Mouse (Mus musculus): ENCODE measurements around the gene Akap12.

Gene Akap12

DNA sequence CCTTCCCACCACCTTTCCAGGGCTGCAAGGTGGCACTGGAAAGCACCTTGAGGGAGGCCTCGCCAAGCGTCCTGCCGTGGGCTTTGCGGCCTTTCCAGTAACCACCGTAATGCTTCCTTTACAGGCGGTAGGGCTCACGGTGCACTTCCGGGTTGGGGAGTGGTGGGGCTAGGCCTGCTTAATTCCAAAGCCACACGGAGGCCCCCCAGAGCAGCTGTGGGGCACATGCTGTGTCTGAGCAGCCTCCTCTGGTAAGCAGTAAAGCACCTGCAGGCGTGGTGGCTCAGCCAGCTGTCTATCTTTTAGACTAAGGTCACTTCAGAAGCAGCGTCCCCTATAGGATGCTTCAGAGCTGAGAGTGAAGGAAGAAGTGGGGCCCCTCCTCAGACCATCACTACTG, 103.9 kb downstream of the Akap12 start:
- no peak for DNase-seq

DNA sequence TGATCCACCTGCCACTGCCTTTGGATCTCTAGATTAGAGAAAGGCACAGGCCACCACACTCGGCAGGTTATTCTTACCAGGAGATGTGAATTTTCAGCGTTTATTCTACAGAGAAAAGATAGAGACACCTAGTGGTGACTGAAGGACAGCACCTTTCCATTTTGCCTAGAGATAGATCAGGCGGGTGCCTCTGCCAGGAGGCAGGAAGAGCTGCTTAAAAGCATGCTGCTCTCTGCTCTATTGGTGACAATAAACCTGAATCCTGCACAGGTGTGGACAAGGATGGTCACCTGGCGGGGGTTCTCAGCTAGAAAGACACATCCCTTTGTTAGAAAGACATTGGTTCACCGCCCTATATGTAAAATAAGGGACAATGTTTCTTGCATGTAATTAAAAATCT, 105.8 kb downstream of the Akap12 start:
- no peak for DNase-seq

- no peak for DNase-seq
These were observed 107.4 kb downstream of the Akap12 start for GRCm38 (mm10) chr10:4373558-4373957.

DNA sequence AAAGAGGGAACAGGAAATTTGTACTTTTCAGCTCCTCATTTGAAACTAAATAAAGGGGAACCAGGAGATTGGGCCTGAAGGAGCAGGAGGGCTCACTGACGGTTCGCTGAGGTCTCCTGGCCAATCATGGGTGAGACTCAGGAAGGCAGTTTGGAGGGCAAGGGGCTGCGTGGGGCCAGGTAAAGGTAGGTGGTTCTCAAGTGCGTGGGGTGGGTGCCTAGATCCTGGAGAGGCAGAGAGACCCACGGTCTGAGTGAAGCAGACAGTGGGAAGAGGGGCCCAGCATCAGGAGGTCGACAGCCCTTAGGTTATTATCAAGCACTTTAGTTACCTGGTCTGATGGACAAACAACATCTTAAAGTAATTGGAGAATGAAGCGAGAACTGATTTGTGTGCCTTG, 108.1 kb downstream of the Akap12 start:
- DNase-seq = no peak

DNA sequence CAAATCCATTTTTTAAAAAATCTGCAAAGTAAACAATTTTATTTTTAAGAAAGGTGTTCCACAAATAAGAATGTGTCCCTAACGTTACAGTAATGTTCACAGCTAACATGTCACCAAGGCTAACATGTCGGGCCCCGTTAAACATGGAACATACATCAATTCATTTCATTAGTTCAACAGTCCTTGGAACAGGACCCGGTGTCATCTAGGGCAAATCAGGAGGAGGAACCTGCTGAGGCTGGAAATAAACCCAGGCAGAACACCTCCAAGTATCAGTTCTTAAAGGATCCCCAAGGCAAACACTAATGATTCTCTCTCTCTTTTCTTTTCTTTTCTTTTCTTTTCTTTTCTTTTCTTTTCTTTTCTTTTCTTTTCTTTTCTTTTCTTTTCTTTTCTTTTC, 108.6 kb downstream of the Akap12 start:
- DNase-seq = no peak

DNA sequence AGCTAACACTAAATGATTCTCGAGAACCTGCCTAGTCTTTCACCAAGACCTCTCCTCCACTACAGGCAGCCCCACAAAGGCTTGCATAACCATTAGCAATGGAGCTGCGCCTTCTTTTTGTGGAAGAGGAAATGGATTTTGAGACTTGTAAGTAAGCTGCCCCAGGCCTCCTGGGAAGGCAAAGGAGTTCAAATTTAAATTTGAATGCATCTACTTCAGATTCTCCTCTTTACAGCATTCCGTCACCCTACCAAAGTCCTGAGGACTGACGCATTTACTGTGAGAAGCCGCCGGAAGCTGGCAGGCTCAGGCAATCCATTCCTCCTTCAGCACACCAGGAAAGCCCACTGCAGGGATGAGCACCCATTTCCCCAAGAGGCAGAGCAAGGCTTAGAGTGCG, 109.1 kb downstream of the Akap12 start:
- DNase-seq = no peak

GRCm38 (mm10) chr10:4376461-4376860, 110.3 kb downstream of the Akap12 start:
- no peak for DNase-seq

DNA sequence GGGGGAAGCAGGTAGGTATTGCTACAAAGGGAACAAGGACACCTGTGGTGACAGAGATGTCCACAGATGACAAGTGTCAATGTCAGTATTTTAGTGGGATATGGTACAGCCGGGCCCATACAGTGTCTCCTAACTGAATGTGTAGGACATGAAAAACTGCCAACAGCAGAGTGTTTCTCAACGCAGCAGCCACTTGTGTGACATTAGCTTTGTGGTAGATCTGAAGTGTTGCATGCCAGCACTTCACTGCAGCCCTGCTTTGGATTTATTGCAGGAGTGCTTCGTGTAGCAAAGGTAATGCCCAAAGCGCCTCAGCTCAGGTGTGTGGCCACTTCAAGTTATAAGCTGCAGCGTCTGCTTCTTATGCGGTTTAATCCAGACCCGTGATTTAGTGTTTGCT, 110.8 kb downstream of the Akap12 start:
- no peak for DNase-seq

GRCm38 (mm10) chr10:4380748-4381147, 114.6 kb downstream of the Akap12 start:
- DNase-seq = no peak

DNA sequence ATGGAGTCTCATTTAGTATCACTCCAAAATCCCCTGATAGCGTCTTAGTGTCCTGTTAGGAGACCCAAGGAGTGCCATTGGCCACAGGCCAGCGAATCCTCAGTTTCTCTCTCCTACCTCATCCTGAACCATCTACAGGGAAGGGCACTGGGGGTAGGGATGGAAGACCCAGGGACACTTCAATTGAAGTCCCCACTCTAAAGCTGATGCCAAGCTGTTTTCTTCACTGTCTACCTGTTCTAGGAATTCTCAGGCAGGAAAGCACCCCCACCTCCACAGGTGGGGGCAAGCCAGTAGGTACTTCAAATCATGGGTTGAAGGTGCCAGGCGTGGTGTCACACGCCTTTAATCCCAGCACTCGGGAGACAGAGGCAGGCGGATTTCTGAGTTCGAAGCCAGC, 118.1 kb downstream of the Akap12 start:
- no peak for DNase-seq

GRCm38 (mm10) chr10:4386609-4387591, 120.7 kb downstream of the Akap12 start:
- peak; percentile 93 for DNase-seq

GRCm38 (mm10) chr10:4387701-4388383, 121.7 kb downstream of the Akap12 start, which contains the start of gene Zbtb2:
TSS of gene Zbtb2 (minus strand) at chr10:4388108.
- peak; percentile 64 to 71 for DNase-seq

DNA sequence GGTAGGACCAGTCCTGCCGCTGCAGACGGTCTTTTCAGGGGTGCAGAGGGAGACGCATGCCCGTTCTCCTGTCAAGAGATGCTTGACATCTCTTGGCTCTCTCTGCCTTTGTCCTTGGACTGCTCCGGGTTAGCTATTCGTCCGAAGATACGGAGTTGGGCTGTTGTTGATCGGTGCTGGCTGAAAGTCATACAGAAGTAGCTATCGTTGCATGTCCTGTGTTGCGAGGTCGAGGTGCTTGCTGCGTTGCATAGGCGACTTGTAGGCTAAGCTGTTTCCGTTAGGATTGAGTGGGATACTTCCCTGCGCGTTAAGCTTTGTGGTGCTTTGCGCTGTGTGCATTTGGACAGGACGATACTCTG, 122.2 kb downstream of the Akap12 start:
- peak in 1 of 2 experiments; percentile 16 for DNase-seq

DNA sequence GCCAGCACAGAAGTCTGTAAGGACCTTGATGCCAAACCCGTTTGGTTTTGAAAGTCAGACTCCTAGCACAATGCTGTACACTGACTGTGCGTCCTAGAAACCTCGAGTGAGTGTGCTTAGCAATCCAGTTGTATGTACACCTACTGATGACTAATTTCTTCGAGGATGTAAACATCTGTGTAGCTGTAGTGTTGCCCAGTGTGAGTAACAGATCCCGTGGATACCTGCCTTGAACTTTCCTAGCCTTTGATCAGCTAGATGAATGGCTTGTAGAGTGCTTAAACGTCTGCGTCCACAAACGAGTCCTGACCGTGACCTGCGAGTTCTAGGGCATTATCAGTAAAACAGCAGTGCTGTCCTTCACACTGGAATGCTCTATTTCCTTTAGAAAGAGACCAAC, 122.9 kb downstream of the Akap12 start:
- DNase-seq = no peak

DNA sequence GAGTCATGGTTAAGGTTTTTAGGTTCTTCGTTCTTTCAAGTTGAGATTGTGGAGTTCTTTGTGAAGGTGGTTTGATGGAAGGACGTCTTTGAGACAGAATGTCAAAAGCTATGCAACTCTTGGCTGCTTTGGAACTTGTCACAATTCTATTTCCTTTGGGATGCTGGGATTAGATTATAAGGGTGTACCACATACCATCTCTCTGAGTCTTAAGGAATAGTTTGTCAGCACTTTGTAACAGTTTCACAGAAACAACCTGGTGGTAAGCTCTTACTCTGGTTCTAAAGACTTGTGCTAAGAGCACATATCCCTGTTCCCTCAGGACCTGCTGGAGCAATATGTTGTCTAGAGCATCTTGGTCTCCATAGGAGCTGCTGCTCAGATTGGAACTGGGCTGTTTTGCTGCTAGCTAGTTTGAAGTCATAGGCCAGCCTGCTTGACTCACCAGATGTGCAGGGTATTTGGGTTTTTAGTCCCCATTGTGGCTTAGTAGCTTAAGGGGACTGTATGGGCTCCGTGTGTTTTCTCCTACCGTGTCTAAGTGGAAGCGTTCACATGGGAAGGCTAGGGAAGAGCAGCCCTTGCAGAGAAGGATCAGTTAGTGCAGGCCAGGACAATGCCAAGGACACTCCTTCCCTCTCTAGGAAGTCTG, 123.4 kb downstream of the Akap12 start:
- DNase-seq = no peak

- no peak for DNase-seq
These were observed 124.4 kb downstream of the Akap12 start for GRCm38 (mm10) chr10:4390550-4390949.

DNA sequence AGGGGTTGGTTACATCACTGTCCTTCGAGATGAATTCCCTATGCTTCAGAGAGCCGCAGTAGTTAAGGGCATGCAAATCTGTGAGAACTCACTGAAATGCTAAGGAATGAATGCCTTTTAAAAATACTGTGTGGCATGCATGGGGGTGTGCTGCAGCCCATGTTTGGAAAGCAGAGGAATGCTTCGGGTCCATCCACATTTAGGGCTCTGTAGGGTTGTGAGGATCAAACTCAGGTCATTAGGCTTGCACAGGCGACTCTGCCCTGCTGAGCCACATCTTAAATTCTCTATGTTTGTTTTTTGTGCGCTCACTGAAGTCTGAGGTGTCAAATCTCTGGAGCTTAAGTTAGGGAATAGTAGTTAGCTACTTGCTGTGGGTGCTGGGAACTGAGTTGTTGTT, 124.9 kb downstream of the Akap12 start:
- DNase-seq = no peak

DNA sequence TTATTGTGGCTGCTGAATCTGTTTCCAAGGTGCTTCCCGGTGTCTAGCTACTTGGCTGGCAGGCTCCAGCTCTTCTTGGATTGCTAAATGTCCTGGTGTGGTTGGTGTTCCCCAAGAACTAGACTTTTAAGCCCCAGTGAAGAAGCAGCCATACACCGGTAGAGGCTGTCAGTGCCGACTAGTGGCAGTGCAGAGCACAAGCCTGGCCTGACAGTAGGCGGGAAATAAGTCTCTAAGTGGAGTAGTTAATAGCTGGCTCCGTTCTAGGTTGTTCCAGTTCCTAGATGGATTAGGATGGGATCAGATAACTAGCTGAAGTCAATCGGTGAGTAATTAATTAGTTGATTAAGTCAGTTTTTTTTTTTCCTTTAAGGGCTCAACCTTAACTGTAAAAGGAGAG, 125.7 kb downstream of the Akap12 start:
- peak in 1 of 2 experiments; percentile 24 for DNase-seq

GRCm38 (mm10) chr10:4395321-4395720, 129.1 kb downstream of the Akap12 start:
- no peak for DNase-seq

GRCm38 (mm10) chr10:4398058-4398457, 131.9 kb downstream of the Akap12 start:
- no peak for DNase-seq

DNA sequence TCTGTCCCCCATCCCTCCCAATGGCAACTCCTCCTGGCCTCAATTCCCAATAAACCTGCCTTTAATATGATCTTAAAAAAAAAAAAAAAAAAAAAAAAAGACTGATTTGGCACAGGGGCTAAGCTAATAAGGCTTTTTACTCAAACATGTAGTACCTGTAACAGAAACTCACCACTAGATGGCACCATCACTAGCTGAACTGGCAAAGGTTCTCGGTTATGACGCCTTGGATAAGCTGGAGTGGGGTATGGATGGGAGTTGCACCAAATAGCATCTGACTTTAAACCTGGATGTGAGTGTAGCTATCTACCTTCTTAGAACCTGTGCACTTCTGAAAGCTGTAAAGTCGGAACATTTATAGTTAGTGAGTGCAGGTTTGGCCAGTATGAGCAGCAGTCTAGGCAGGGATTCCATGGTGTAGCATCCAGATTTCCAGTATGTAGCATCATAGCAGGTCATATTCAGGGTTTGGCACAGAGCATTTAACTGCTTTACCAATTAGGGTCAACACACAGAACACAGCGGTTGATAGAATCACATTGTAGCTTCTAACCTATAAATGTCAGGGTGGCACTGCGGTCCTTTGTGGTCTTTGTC, 138.8 kb downstream of the Akap12 start:
- DNase-seq = no peak

GRCm38 (mm10) chr10:4405511-4405910, 139.3 kb downstream of the Akap12 start:
- no peak for DNase-seq

DNA sequence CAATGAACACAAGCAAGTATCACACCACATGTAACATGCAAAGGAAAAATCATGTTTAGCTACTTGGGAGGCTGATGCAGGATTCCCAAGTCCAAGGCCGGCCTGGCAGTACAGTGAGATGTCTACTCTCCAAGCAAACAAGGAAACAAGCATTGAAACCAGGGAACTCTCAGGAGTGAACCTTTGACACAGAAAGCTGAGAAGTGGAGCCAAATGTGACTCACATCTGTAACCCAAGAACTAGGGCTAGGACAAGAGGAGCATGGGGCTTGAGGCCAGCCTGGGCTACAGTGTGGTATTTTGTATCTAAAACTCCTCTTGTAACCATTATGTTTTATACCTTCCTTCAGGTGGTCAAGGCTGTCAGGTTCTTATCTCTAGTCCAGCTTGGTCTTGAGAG, 141.0 kb downstream of the Akap12 start:
- no peak for DNase-seq
